Mouse (Mus musculus) urinary bladder, postnatal 0 days (tissue): ENCODE data around the gene Gm17606. TPM values are rescaled to one million over a fixed set of nuclear protein-coding genes. Genes with fewer than 3 reads are reported as not detected.

ENCODE experiments used
- microRNA counts: library from miRNA; unstranded; fragments of <30 nt; microRNA quantifications from one replicate; lab custom pipeline; 2016
- microRNA-seq: library from miRNA; unstranded; fragments of <30 nt; microRNA quantifications from one replicate; pipeline ENCODE4, GENCODE M21; 2016
- polyA plus RNA-seq: library from polyadenylated mRNA; unstranded; fragments of >200 nt; fragmentation: Nextera tagmentation; extraction: Ambion mirVana; gene quantifications from 2 replicates; pipeline ENCODE4 v1.2.1, GENCODE M21; 2015

Gene Gm17606
- polyA plus RNA-seq: not detected in 2 replicates

GRCm38 (mm10) chr14:54640946-54641304, at the start of gene Gm17606:
Gene Gm17606 (plus strand): TSS chr14:54640952.

GRCm38 (mm10) chr14:54605752-54606321, 34.9 kb upstream of the Gm17606 start, which contains the start of gene 4931414P19Rik:
Gene 4931414P19Rik (minus strand): TSS chr14:54605993.

DNA sequence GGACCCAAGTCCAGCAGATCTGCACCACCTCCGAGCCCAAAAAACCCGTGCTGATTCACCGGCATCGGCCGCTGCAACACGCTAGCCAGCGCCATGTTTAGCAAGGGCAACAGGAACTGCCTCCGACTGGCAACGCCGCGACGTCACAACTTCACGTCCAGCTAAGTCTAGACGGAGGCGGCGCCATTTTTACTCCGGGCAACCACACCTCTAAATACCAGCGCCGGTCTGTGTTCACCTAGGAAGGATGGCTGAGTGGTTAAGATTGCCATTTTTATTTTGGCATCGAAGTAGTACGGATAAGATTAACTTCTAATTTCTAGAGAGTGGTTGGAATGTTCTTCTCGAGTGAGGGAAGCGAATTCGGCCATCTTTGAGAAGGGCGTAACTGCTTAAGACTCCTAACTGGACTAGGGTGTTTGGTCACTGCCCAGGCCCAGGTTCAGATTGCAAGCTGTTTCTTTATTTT, 22.8 kb upstream of the Gm17606 start, which contains the start of gene Psmb5:
Gene Psmb5, minus strand, starts transcription at position 126 of the 469 bp plus-strand sequence.

GRCm38 (mm10) chr14:54621133-54621532, 19.6 kb upstream of the Gm17606 start, which contains the start of gene Psmb11:
Gene Psmb11 (plus strand): TSS chr14:54621433.

DNA sequence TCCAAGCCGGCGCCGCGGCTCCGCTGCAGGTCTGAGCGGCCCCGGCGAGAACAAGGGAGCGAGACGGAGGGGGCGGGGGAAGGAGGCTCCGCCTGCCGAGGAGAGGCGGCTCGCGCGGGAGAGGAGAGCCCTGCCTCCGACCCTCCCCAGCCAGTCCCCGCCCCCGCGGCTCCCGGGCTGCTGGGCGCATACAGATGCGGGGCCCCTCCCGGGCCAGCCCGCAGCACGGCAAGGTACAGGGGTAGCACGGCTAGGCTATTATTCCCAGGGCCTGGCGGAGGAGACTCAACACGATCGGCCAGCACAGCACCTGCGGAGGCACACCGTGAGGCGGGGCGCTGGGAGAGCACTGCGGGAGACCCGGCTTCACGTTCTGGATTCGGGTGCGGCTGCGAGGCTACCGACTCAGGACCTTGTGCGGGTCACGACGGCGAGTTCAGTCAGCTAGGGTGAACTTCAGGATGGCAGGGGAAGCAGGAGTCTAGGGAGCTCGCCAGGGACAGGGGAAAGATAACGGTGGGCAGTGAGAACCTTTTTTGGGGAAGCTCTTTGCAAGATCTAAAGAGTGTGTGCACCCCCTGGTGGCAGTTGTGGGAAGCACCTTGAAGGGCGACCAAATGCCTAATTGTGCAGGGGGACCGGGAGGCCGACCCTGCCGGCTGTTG, 685 bp downstream of the Gm17606 start, which contains the start of gene Cdh24:
Gene Cdh24, minus strand, starts transcription at position 60 of the 665 bp plus-strand sequence.

DNA sequence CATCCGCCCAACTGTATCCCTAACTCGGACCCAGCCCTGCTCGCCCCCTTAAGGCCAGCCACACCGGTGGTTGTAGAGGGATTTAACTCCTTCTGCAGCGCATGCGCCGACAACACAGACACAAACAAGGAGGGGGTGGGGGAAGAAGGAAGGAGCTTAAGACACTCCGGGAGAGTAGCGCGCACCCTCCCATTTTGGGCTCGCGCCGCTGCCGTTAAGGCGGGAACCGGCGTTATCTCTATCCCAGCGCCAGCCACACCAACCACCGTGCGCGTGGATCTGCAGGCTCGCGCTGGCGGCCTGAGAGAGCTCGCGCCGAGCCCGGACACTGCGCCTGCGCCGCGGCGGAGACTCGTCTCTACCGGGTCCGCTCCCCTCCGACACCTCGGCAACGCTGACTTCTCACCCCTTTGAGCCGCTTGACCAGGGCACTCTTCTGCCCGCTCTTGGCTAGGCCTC, 45.3 kb downstream of the Gm17606 start, which contains the start of gene 1700123O20Rik:
Gene 1700123O20Rik, plus strand, starts transcription at position 154 of the 459 bp plus-strand sequence.

DNA sequence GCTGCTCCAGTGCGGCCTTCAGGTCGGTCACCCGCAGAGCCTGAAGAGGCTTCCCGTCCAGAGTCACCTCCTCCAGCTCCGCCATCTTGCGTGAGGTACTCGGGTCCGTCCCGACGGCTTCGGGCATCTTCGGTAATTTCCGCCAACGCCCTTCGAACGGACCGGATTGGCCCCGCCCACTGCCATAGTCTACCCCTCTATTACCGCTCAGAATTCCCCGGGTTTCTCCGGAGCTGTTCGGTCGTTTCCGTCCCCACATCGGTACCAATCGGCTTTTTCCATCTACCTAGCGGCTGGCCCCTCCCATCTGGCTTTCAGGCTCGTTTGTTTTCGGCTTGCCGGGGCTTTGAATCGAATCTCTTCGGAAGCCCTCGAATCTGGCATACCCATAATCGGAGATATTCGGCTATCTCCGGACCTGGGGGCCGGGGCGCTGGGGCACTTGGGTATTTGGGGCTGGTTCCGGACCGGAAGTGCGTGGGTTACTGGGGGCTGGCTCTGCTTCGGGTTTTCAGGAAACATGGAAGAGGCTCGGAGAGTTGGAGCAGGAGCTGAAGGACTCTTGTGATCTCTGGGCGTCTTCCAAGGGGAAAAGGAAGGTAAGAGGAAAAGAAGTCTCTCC, 45.9 kb downstream of the Gm17606 start, which contains the start of gene Acin1:
Gene Acin1, minus strand, starts transcription at position 410 of the 622 bp plus-strand sequence.

MicroRNAs within 50 kb of the gene (microRNA counts, 519-probe panel; counts per million panel counts)
- not detected for microRNA mmu-miR-686 (lab: Ali Mortazavi, UCI)

Small RNA genes lying within 50 kb of the gene (microRNA-seq; reads per million reads assigned to microRNA genes)
- gene Mir686 (not detected), gene Mir6948 (not detected)

Other genes starting within 250 kb of the Gm17606 start
- 3.8 and 5.9 TPM in 2 replicates for gene Slc7a7, start 223.2 kb upstream of the Gm17606 start, polyA plus RNA-seq
- 256 and 276 TPM in 2 replicates for gene Mrpl52, start 214.0 kb upstream of the Gm17606 start, polyA plus RNA-seq
- gene Mmp14, start 209.3 kb upstream of the Gm17606 start, polyA plus RNA-seq: 124 and 133 TPM in 2 replicates
- 56.2 and 58.1 TPM in 2 replicates for gene Lrp10, start 176.8 kb upstream of the Gm17606 start, polyA plus RNA-seq
- 0.18 TPM in 1 of 2 replicates, not detected in the other for gene Rem2, start 164.9 kb upstream of the Gm17606 start, polyA plus RNA-seq
- gene Prmt5, start 123.4 kb upstream of the Gm17606 start, polyA plus RNA-seq: 37.8 and 39.1 TPM in 2 replicates
- gene Haus4, start 86.3 kb upstream of the Gm17606 start, polyA plus RNA-seq: 24.3 and 25.7 TPM in 2 replicates
- gene Ajuba, start 63.4 kb upstream of the Gm17606 start, polyA plus RNA-seq: 42.4 and 43.2 TPM in 2 replicates
- gene 4931414P19Rik, start 35.0 kb upstream of the Gm17606 start, polyA plus RNA-seq: 2.8 and 3.5 TPM in 2 replicates
- 266 and 296 TPM in 2 replicates for gene Psmb5, start 22.9 kb upstream of the Gm17606 start, polyA plus RNA-seq
- not detected in 2 replicates for gene Psmb11, start 19.5 kb upstream of the Gm17606 start, polyA plus RNA-seq
- 0.59 and 0.66 TPM in 2 replicates for gene Cdh24, start 412 bp downstream of the Gm17606 start, polyA plus RNA-seq
- 57.6 and 58.6 TPM in 2 replicates for gene 1700123O20Rik, start 45.3 kb downstream of the Gm17606 start, polyA plus RNA-seq
- gene Acin1, start 46.0 kb downstream of the Gm17606 start, polyA plus RNA-seq: 50.8 and 54.6 TPM in 2 replicates
- 0.13 TPM in 1 of 2 replicates, not detected in the other for gene Gm29776, start 57.9 kb downstream of the Gm17606 start, polyA plus RNA-seq
- 0.10 TPM in 1 of 2 replicates, not detected in the other for gene Cebpe, start 71.2 kb downstream of the Gm17606 start, polyA plus RNA-seq
- 12.7 and 14.8 TPM in 2 replicates for gene Slc7a8, start 141.0 kb downstream of the Gm17606 start, polyA plus RNA-seq
- gene Rnf212b, start 173.2 kb downstream of the Gm17606 start, polyA plus RNA-seq: not detected in 2 replicates
- 4.1 and 5.4 TPM in 2 replicates for gene Homez, start 230.0 kb downstream of the Gm17606 start, polyA plus RNA-seq
- 0.62 and 1.3 TPM in 2 replicates for gene Ppp1r3e, start 236.6 kb downstream of the Gm17606 start, polyA plus RNA-seq
- 4.2 and 4.4 TPM in 2 replicates for gene Bcl2l2, start 242.4 kb downstream of the Gm17606 start, polyA plus RNA-seq
- 0.26 and 0.69 TPM in 2 replicates for gene Gm20521, start 242.5 kb downstream of the Gm17606 start, polyA plus RNA-seq